Mouse (Mus musculus): ENCODE results near the gene Olfr1000.
"Not testable (repeated sequence)": the region's sequence is repeated elsewhere in the genome, so short reads cannot be mapped to it uniquely, and the experiment has no call there.

Olfr1000 gene

DNA sequence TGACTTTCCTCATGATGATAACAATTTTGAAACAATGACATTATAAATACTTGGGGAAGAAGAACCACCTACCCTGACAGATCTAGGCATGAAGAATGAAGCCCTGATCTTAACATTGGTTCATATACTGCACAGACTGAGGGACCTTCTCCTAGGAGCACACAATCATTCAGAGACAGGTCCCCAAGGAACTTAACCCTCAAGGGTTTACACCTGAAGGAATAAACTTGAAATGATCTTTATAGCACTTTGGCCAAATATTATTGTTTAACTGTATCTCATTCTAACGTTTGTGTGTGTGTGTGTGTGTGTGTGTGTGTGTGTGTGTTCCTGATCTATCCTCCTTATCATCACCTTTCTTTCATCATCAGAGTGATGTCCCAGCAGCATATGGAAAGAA is at the start of gene Olfr1000:
Gene Olfr1000 (minus strand): TSS at position 101 of the 400 bp plus-strand sequence.
- no peak for DNase-seq

DNA sequence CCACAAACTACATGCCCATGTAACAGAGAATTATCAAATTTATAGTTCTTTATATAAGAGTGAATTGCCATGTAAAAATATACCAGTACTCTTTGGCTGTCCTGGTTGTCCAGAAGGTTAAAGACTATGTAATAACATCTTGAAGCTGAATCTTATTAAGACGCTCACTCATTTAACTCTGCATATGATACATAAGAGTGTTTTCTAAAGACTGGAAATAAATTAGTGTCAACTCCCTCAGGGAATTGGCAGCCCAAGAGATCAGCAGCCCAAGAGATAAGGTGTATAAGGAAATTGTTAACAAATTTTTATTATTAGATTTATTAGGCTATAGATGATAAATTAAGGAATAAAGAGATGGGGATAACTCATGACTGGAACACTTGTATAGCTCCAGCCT is 38.9 kb upstream of the Olfr1000 start, which contains the start of gene Olfr1002:
Gene Olfr1002 (minus strand): TSS at position 101 of the 400 bp plus-strand sequence.
- DNase-seq = no peak

DNA sequence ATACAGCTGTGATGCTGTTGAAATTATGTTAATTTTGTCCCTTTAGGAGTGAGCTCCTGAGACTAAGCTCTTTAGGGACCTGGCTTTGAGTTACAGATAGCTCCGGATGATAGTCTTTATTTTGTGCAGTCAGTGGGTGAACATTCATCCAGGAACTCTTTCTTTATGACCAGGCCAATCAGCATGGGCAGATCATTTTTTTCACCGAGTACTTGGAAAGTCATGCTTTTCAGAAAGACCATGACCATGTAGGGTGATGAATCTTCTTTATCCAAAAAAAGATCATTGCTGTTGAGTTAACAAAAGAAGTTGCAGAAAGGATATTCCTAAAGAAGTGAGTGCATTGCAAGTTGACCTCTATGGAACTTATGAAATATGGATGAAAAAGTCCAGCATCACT is 23.1 kb downstream of the Olfr1000 start, which contains the start of gene Olfr998:
Gene Olfr998 (plus strand): TSS at position 301 of the 400 bp plus-strand sequence.
- DNase-seq = not testable (repeated sequence)

DNA sequence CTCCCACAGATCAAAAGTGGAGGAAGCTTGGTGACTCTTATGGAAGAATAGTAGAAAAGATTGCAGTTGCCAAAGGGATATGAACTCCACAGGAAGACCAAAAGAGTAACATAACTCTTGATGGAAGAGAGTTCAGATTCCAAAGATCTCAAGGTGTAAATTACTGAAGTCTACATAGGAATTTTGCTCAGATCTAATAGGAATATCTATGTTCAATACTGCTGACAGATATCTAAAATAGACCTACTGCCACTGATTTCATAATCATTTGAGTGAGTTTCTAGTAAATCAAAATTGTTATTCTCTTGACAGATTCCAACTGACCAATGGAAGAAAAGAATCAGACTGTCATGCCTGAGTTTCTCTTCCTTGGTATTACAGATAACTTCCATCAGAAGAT is 32.8 kb downstream of the Olfr1000 start, which contains the start of gene Olfr996:
Gene Olfr996 (plus strand): TSS at position 301 of the 400 bp plus-strand sequence.
- no peak for DNase-seq

DNA sequence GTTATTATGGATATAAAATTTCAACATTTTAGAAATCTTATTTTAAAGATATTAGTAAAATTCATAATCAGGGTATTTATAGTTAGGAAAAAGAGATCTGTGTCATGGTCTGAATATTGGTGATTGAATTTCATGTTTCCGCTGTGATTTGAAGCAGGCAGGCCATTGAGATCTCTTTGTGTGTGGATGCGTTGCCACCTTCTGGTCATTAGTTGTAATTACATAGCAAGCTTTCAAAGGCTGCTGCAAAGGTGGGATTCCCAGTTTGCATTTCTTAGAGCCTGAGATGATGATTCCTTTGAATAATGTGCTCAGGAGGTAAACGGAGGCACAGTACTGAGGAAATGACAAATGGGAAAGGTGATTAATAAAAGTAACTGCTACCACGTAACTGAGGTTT is 50.5 kb downstream of the Olfr1000 start:
- DNase-seq = peak; percentile 13

DNA sequence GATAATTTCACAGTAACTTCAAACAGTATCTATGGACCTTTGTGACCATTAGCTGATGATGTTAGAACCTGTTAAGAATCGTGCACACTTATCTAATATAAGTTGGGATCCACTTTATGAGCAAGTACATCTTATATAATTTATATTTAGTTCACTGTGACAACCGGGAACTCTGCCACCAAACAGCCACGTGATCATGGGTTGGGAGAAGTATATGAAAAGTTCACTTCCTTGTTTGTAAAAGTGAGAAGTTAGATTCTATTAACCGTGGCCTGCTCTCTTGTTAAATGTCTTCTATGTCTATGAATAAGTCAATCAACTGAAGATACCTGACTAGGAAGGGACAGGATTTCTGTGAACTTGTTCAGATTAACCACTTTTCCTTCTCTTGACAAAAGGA is 51.5 kb downstream of the Olfr1000 start:
- no peak for DNase-seq
